Mouse (Mus musculus) layer of hippocampus, adult 18-20 months (tissue): ENCODE results near the gene Impdh2. TPM values are rescaled to one million over a fixed set of nuclear protein-coding genes. Genes with fewer than 3 reads are reported as not detected.

Experiments
- DNase-seq, 2 experiments: peaks; one replicate each; pipeline ENCODE4 v3.0.0; 2022; ENCODE audit warnings: low spot score in 2 of 2
- total RNA-seq, 2 experiments: library from RNA; stranded (reverse); gene quantifications; 2 replicates each; pipeline ENCODE4 v1.2.3; 2021

Gene Impdh2
- total RNA-seq, 2 experiments from 2014 or later = 56.6 to 64.5 TPM

- peak; percentile 84 to 94 for DNase-seq
Measured at GRCm38 (mm10) chr9:108569381-108570206, 9.5 kb downstream of the Impdh2 start, which contains the start of gene Dalrd3. Gene Dalrd3 (plus strand): TSS chr9:108569886.

- peak; percentile 71 to 83 for DNase-seq
Measured at GRCm38 (mm10) chr9:108570207-108570896, 10.3 kb downstream of the Impdh2 start.

- DNase-seq = no peak
Measured at GRCm38 (mm10) chr9:108571401-108571973, 11.4 kb downstream of the Impdh2 start.

GRCm38 (mm10) chr9:108572321-108572720 lies 12.2 kb downstream of the Impdh2 start:
- DNase-seq = no peak

GRCm38 (mm10) chr9:108573774-108574690 lies 13.9 kb downstream of the Impdh2 start:
- DNase-seq = no peak

GRCm38 (mm10) chr9:108574921-108575320 lies 14.8 kb downstream of the Impdh2 start:
- no peak for DNase-seq

GRCm38 (mm10) chr9:108575321-108576297 lies 15.5 kb downstream of the Impdh2 start:
- no peak for DNase-seq

GRCm38 (mm10) chr9:108577025-108577424 lies 16.9 kb downstream of the Impdh2 start:
- no peak for DNase-seq

GRCm38 (mm10) chr9:108577934-108578544 lies 18.0 kb downstream of the Impdh2 start:
- no peak for DNase-seq

GRCm38 (mm10) chr9:108578545-108579343 lies 18.7 kb downstream of the Impdh2 start, which contains the start of gene Wdr6:
Gene Wdr6 (minus strand): TSS chr9:108578739.
- DNase-seq = peak; percentile 82 to 83

GRCm38 (mm10) chr9:108579344-108579690 lies 19.2 kb downstream of the Impdh2 start:
- peak in 1 of 2 experiments; percentile 61 for DNase-seq

- peak; percentile 86 to 94 for DNase-seq
Measured at GRCm38 (mm10) chr9:108587571-108588180, 27.6 kb downstream of the Impdh2 start.

GRCm38 (mm10) chr9:108589229-108589628 lies 29.1 kb downstream of the Impdh2 start:
- DNase-seq = no peak

- DNase-seq = peak in 1 of 2 experiments; percentile 60
Measured at GRCm38 (mm10) chr9:108591462-108591861, 31.4 kb downstream of the Impdh2 start.

GRCm38 (mm10) chr9:108594354-108594753 lies 34.3 kb downstream of the Impdh2 start:
- no peak for DNase-seq

GRCm38 (mm10) chr9:108596998-108597764 lies 37.1 kb downstream of the Impdh2 start, which contains the start of gene P4htm:
Gene P4htm (minus strand): TSS chr9:108597667.
- peak; percentile 72 to 85 for DNase-seq

- DNase-seq = no peak
Measured at GRCm38 (mm10) chr9:108599021-108599566, 39.0 kb downstream of the Impdh2 start.
